Mouse (Mus musculus) macrophage (primary cell): ENCODE measurements around the gene Pnldc1. TPM values are rescaled to one million over a fixed set of nuclear protein-coding genes. Genes with fewer than 3 reads are reported as not detected.
"Not testable (repeated sequence)": the region's sequence is repeated elsewhere in the genome, so short reads cannot be mapped to it uniquely, and the experiment has no call there.

Experiments
- H3K27ac ChIP-seq: fragments of 350-480 bp; formaldehyde crosslinking; 2 replicates; pipeline ENCODE4 v1.9.0; 2021
- H3K36me3 ChIP-seq: fragments of 350-480 bp; formaldehyde crosslinking; 2 replicates; pipeline ENCODE4 v1.9.0; 2021; ENCODE audit errors: inconsistent target
- H3K4me3 ChIP-seq: fragments of 350-480 bp; formaldehyde crosslinking; 2 replicates; pipeline ENCODE4 v1.9.0; 2021; ENCODE audit errors: inconsistent target
- H3K79me2 ChIP-seq: fragments of 350-480 bp; formaldehyde crosslinking; 2 replicates; pipeline ENCODE4 v1.9.0; 2021; ENCODE audit errors: inconsistent target
- WGBS: methylation state at CpG from one replicate; pipeline ENCODE4 v1.1.7; 2026; ENCODE audit warnings: inconsistent platforms; ENCODE audit not compliant: missing documents; 5-methylcytosine and 5-hydroxymethylcytosine counted together
- polyA plus RNA-seq: library from polyadenylated mRNA; stranded (reverse); fragments of 250-400 nt; gene quantifications from 3 replicates; pipeline ENCODE4 v1.2.4, GENCODE M21; 2018; ENCODE audit warnings: inconsistent platforms

Pnldc1 gene
- polyA plus RNA-seq, 1 experiment from 2014 or later = not detected

DNA sequence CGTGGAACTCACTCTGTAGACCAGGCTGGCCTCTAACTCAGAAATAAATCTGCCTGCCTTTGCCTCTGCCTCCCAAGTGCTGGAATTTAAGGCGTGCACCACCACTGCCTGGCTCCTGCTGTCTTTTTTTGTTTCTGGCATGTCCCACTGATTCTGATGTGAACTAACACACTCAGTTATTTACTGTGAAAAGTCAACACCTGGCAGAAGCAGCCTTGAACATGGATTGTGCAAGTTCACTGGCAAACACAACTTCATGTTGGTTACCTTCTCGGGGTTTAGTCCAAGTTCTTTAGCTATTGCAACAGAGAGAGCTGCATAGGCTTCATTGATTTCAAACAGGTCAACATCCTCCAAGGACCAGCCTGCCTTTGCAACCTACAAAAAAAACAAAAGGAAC, 15.0 kb upstream of the Pnldc1 start:
- Histone ChIP-seq H3K4me3 (no peak overlapping the region), H3K27ac (no peak overlapping the region), H3K79me2 (peaks cover 11% of the 10 kb centered on the region), H3K36me3 (peaks cover 36% of the 10 kb centered on the region)
- WGBS = 90% methylated on average over 3 of the region's 3 CpGs

DNA sequence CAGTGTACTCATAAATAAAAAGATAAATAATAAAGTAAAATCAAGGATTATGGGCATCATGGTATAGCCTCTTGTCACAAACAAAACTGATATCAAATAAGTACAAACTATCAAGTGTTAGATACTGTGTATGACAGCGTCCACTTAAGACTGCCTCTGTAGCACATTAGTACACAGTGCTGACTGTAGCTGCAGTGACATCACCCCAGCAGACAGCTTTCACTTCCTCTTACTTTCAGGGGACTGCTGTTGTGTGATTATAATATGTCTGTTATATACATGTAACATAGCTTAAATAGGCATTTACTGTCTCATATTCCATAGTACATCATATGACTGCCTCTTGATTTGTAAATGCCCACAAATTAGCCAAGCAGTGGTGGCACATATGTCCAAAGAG, 11.0 kb upstream of the Pnldc1 start:
- 13% methylated on average over 1 of the region's 1 CpGs for WGBS
- Histone ChIP-seq H3K4me3 (no peak overlapping the region), H3K27ac (peak overlapping the region; percentile 27), H3K36me3 (peaks cover 48% of the 10 kb centered on the region), H3K79me2 (peaks cover 48% of the 10 kb centered on the region)

GRCm38 (mm10) chr17:12916588-12917380, 6.8 kb upstream of the Pnldc1 start:
- Histone ChIP-seq H3K27ac (peak overlapping the region; percentile 52), H3K79me2 (peaks cover 73% of the 10 kb centered on the region), H3K4me3 (peak overlapping the region; percentile 99), H3K36me3 (peaks cover 45% of the 10 kb centered on the region)
- WGBS = 0% methylated on average over 38 of the region's 40 CpGs

DNA sequence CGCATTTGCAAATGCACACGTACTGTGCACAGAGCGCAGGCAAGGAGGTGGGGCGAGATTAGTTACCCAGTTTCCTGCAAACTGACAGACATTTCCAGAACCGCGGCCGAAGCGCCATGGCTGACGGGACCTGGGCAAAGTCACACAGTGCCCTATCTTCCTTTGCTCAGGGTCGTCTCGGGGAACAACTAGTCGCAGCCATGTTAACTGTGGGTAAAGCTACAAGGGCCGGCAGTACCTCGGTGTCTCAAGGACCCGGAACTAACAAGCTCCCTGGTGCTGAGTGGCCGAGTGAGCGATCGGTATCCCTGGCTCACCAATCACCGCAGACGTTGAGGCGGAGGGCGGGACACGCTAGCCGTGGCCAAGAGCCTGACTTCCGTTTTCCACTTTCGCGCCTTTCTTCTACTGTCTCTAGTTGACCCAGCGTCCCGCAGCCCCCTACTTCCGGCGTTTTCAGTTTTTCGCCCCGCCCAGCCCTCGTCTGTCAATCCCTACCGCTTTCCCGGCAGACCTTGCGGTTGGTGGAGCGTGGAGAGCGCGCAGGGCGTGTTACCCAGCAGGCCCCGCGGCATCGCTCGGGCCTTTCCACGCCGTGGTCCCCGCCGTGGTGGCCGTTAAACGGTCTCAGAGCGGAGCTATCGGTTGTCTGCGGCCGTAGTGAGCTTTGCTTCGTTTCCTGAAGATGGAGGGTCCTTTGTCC, 6.0 kb upstream of the Pnldc1 start, which contains the start of gene Mrpl18:
Mrpl18 (minus strand) TSS at position 465 of the 703 bp plus-strand sequence.
- Histone ChIP-seq H3K27ac (peak within 1 kb of the TSS; percentile 82), H3K4me3 (peak within 1 kb of the TSS; percentile 99), H3K36me3 (peaks cover 42% of the 10 kb centered on the region; the same call in 1 of the 2 replicates), H3K79me2 (peaks cover 70% of the 10 kb centered on the region)
- WGBS = under 1% methylated on average over 45 of the region's 56 CpGs

- H3K36me3 ChIP-seq = peaks cover 40% of the 10 kb centered on the region; the same call in 1 of the 2 replicates
Measured at GRCm38 (mm10) chr17:12915488-12915880, 5.5 kb upstream of the Pnldc1 start, which contains the start of gene Tcp1. Gene Tcp1 (plus strand): TSS chr17:12915701.

DNA sequence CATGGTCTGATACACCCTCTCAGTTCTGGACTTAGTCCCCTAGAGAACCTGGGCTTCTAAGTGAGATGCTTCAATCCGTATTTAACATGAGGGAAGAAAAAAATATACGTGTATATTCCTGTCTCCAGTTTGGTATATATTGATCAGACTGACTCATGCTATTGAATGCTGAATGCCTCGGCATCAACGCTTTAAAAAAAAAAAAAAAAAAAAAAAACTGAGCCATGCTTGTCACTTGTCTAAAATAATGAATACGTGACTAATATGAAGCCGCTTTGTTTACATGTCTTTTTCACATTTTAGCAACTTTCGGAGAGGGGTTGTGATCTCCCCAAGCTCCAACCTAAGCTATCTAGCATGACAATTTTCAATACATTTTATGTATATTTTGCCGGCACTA, 361 bp upstream of the Pnldc1 start:
- H3K79me2 ChIP-seq = peaks cover 25% of the 10 kb centered on the region
- peaks cover 23% of the 10 kb centered on the region; the same call in 1 of the 2 replicates for H3K36me3 ChIP-seq
- no peak overlapping the region for H3K27ac ChIP-seq
- no peak overlapping the region for H3K4me3 ChIP-seq
- 92% methylated on average over 8 of the region's 8 CpGs for WGBS

More at GRCm38 (mm10) chr17:12915488-12915880, 5.5 kb upstream of the Pnldc1 start, which contains the start of gene Tcp1:
- 0% methylated on average over 18 of the region's 18 CpGs for whole genome bisulfite sequencing
- Histone ChIP-seq H3K4me3 (peak within 1 kb of the TSS; percentile 99), H3K27ac (peak within 1 kb of the TSS; percentile 82), H3K79me2 (peaks cover 70% of the 10 kb centered on the region)

GRCm38 (mm10) chr17:12906436-12906835, 3.6 kb downstream of the Pnldc1 start:
- no peaks in the 10 kb centered on the region for H3K36me3 ChIP-seq
- WGBS = 96% methylated on average over 9 of the region's 9 CpGs

GRCm38 (mm10) chr17:12905810-12906209, 4.2 kb downstream of the Pnldc1 start:
- Histone ChIP-seq H3K79me2 (no peaks in the 10 kb centered on the region), H3K4me3 (no peak overlapping the region), H3K27ac (no peak overlapping the region), H3K36me3 (no peaks in the 10 kb centered on the region)
- 93% methylated on average over 4 of the region's 4 CpGs for WGBS

More at GRCm38 (mm10) chr17:12906436-12906835, 3.6 kb downstream of the Pnldc1 start:
- H3K79me2 ChIP-seq = no peaks in the 10 kb centered on the region
- H3K27ac ChIP-seq = no peak overlapping the region
- no peak overlapping the region for H3K4me3 ChIP-seq

- Histone ChIP-seq H3K27ac (no peak overlapping the region), H3K79me2 (no peaks in the 10 kb centered on the region), H3K36me3 (no peaks in the 10 kb centered on the region), H3K4me3 (no peak overlapping the region)
- 87% methylated on average over 1 of the region's 1 CpGs for WGBS
Measured at GRCm38 (mm10) chr17:12904349-12904748, 5.7 kb downstream of the Pnldc1 start.

GRCm38 (mm10) chr17:12903372-12904333, 6.4 kb downstream of the Pnldc1 start:
- 84% methylated on average over 11 of the region's 12 CpGs for WGBS
- no peak overlapping the region for H3K4me3 ChIP-seq
- no peak overlapping the region for H3K27ac ChIP-seq
- H3K79me2 ChIP-seq = no peaks in the 10 kb centered on the region
- H3K36me3 ChIP-seq = no peaks in the 10 kb centered on the region

DNA sequence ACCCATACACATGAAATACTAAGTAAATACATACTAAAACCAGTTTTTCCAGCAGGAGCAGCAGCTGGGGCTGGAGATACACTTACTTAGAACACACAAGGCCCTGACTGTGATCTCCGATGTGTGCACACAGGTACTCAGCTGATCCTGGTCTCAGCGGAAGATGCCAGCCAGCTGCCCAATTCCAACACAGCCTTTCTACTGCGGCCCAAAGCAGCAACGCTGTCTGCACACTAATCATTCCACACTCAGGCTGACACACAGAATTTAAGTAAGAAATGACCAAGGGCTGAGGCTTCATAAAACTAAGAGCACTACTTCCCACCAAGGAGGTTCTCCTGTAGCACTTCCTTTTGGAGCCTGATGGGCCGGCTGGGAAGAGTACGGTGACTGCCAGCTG, 7.7 kb downstream of the Pnldc1 start:
- no peak overlapping the region for H3K4me3 ChIP-seq
- no peaks in the 10 kb centered on the region for H3K36me3 ChIP-seq
- no peaks in the 10 kb centered on the region for H3K79me2 ChIP-seq
- WGBS = 94% methylated on average over 6 of the region's 6 CpGs
- no peak overlapping the region for H3K27ac ChIP-seq

GRCm38 (mm10) chr17:12898607-12899006, 11.4 kb downstream of the Pnldc1 start:
- not testable (repeated sequence) for H3K79me2 ChIP-seq, H3K36me3 ChIP-seq, H3K4me3 ChIP-seq, H3K27ac ChIP-seq
- WGBS = 92% methylated on average over 2 of the region's 2 CpGs

DNA sequence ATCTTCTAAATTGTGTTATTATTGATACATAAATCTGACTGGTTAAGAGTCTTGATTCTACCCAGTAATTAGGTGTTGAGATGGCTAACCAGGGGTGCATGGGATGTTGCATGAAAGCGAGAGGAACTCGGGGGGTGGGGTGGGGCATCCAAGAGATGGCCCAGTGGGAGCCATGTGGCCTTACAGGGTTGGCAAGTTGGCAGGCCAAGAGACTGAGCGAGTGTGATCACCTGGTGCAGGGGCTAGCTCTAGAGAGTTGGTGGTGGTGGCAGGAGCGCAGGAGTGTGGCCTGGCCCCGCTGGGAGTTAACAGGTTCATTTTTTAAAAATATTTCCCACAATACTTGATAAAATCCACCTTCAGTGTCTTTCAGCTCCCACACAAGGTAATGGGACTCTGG, 12.4 kb downstream of the Pnldc1 start:
- WGBS = 92% methylated on average over 5 of the region's 5 CpGs
- Histone ChIP-seq H3K27ac (no peak overlapping the region), H3K79me2 (no peaks in the 10 kb centered on the region), H3K36me3 (no peaks in the 10 kb centered on the region), H3K4me3 (no peak overlapping the region)

DNA sequence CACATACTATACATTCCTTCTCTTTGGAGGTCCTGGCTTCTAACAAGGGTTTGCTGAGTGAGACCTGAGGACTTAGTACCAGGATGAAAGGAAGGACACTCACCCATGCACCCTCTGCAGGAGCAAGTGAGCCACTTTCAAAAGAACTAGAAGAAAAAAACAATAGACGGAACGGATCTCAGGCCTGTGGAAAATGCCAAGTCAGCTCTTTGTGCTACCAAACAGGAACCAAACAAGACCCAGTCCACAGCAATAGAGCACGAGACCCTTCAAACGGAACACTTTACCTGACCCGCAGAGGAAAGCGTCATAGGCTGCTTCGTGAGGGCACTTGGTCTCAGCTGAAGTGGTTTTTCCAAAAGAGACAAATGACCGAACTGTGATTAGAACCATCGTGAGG, 18.0 kb downstream of the Pnldc1 start:
- H3K36me3 ChIP-seq = no peaks in the 10 kb centered on the region
- 95% methylated on average over 9 of the region's 9 CpGs for WGBS
- H3K79me2 ChIP-seq = no peaks in the 10 kb centered on the region

More for the DNA sequence above, 18.0 kb downstream of the Pnldc1 start:
- Histone ChIP-seq H3K27ac (no peak overlapping the region), H3K4me3 (no peak overlapping the region)
